Mouse (Mus musculus) C2C12 (cell line): ENCODE measurements around the gene Ptprm.

Experiments used
- CTCF ChIP-seq: IDR thresholded peaks from one replicate; pipeline ENCODE4 v1.5.1; 2011; ENCODE audit not compliant: control insufficient read depth, insufficient read depth, insufficient read length
- FOSL1 ChIP-seq: IDR thresholded peaks from one replicate; pipeline ENCODE4 v1.8.0; 2011; ENCODE audit warnings: mild to moderate bottlenecking, low read length; ENCODE audit not compliant: poor library complexity, insufficient read depth, severe bottlenecking
- MAX ChIP-seq: IDR thresholded peaks from one replicate; pipeline ENCODE4 v1.6.1; 2011; ENCODE audit warnings: mild to moderate bottlenecking, control low read depth
- USF1 ChIP-seq: IDR thresholded peaks from one replicate; pipeline ENCODE4 v1.6.1; 2011; ENCODE audit warnings: low read depth, mild to moderate bottlenecking, control low read depth, moderate library complexity

DNA sequence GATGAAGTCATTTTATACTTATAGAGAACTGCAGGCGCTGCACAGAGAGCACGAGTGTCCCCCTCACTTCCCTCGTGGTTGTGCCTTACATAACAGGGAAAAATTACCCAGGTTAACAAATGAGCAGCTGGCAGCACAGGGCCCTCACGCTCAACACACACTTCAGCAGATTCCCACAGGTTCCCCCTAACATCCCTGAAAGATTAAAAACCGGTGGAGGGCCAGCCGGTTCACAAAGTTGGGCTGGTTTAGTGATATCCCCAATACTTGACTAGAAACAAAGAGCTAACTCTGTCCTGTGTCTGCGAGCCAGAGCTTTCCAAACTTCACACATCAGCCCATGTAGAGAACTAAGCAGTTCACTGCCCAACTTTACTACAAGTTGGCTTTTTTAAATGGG, 3.7 kb downstream of the Ptprm start:
- no peak for TF ChIP-seq CTCF
- TF ChIP-seq USF1: no peak
- TF ChIP-seq MAX: no peak
- TF ChIP-seq FOSL1: no peak
